Mouse (Mus musculus) A20 (cell line): ENCODE data around the gene Mydgf.
A peak's percentile ranks its signal among the peaks of the same experiment; 100 is the strongest.

ENCODE experiments used
- DNase-seq: peaks from one replicate; pipeline ENCODE4 v3.0.0-alpha.2; 2011; ENCODE audit warnings: low read depth, low spot score

The Mydgf gene

GRCm38 (mm10) chr17:56183658-56184103 is at the start of gene Mydgf:
TSS of gene Mydgf (minus strand) at chr17:56183920.
- peak; percentile 95 for DNase-seq

GRCm38 (mm10) chr17:56233389-56233788 is 49.7 kb upstream of the Mydgf start:
- DNase-seq: no peak

- no peak for DNase-seq
Measured at GRCm38 (mm10) chr17:56229943-56230342, 46.2 kb upstream of the Mydgf start.

DNA sequence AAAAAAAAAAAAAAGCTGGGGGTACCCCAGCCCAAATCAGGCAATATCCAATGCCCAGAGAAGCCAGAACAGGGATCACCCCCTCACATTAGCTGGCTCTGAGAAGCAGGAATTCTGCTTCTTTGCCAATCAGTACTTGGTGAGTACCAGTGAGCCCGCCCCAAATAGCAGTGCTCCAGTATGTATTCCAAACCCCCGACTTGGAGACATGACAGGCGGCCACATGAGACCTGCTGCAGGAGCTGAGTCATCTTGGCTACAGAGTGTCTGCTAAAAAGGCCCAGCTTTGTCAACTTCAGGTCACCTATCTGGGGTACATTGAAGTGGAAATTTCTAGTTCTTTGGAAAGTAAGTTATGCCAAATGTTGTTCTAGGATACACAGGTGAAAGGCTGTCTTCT is 42.8 kb upstream of the Mydgf start:
- no peak for DNase-seq

- DNase-seq: no peak
Measured at GRCm38 (mm10) chr17:56224916-56225315, 41.2 kb upstream of the Mydgf start.

DNA sequence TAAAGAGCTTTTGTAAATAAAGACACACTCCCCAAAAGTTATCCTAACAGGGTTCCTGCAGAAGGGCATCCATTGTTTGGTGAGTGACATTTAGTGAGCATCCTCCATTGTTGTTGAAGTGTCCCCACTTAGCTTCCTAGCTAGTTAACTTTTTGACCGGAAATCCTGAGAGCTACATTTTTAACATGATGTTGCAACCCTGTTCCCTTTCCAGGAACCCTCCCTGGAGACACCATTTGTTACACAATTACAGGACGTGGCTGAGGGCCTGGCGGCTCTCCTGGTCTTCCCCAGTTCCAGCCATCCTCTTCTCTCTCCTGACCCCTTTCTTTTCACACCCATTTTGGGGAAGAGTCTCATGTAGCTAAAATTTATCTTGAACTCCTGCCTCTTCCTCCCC is 36.1 kb upstream of the Mydgf start:
- no peak for DNase-seq

- no peak for DNase-seq
Measured at GRCm38 (mm10) chr17:56219251-56219650, 35.5 kb upstream of the Mydgf start.

DNA sequence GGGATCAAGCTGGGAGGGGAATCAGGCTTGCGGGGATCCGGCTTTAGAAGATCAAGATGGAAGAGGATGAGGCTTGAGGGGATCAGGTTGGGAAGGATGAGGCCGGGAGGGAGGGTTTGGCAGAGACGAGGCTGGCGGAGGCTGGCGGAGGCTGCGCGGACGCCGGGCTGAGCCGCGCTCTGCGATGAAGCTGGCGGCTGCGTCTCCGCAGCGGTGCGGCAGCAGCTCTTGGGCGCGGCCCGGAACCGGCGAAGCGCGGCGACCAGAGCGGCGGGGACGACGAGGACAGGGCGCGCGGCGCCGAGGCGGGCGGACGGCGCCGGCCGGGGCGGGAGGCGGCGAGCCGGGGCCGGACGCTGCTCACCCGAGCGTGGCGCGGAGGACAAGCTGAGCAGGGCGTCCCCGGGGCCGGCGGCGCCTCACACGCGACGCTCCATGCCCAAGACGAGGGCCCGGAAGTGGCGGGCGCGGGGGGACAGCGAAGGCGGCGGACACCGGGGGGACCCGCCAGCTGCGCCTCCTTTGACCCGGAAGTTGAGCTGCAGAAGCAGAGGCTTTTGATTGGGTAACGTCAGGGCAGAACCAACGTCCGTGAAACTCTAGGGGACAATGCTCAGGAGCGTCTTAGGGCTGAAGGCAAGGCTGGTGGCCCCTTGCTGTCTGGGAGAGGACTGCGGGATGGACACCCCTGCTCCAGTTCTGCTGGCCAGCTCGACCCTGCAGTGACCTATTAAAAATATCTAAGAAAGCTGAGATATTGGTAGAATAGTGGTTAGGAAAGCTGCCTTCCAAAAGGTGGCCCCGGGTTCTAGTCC is 34.9 kb upstream of the Mydgf start, which contains the start of gene Dpp9:
Gene Dpp9, minus strand, starts transcription at position 529 of the 815 bp plus-strand sequence.
- DNase-seq: peak; percentile 96

DNA sequence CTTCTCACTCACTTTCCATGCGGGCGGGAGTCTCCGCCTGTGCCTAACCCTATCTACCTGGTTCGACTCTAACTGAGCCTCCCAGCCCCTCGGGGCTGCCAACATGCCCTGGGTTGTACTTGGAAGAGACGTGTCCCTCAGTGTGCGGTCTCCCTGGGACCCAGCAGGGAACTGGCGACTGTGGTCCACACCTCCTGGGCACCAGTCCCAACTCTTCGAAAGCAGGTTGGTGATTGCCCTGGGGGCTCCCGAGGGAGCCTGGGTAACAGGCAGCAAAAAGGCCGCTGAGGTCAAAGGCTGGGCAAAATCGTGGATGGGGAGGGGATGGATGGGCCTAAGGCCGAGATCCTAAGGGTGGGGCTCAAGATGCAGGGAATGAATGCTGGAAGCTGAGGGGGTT is 34.0 kb upstream of the Mydgf start:
- no peak for DNase-seq

DNA sequence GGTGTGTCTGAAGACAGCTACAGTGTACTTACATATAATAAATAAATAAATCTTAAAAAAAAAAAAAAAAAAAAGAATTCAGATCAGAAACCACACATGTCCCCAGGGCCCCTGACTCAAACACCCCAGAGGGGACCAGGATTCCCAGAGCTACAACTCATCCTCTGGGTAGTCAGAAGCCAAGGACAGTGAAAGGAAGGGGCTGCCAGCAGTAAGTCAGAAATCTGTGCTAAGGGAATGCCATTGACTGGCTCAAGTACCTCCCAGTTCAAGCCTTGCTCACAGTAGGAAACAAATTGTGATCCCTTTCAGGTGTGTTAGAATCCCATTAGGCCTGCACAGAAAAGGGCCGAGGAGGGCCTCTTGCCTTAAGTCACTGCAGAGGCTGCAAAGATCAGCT is 30.5 kb upstream of the Mydgf start:
- DNase-seq: no peak

DNA sequence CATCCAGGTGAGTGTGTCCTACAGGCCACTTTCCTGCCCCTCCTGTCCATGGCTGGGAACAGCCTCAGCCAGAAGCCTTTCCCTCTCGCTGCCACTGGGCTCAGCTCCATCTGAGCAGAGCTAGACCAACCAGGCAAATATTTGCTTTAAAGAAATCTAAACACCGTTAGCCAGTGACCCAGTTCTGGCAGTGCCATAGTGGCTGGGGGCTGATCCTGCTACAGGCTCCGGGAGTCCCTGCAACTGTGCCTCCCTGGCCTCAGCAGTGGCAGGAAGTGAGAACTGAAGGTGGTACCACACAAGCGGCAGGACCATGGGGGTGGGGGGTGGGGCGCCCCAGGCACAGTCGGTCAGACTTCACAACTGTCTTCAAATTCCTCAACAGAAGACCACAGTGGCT is 29.0 kb upstream of the Mydgf start:
- DNase-seq: no peak

DNA sequence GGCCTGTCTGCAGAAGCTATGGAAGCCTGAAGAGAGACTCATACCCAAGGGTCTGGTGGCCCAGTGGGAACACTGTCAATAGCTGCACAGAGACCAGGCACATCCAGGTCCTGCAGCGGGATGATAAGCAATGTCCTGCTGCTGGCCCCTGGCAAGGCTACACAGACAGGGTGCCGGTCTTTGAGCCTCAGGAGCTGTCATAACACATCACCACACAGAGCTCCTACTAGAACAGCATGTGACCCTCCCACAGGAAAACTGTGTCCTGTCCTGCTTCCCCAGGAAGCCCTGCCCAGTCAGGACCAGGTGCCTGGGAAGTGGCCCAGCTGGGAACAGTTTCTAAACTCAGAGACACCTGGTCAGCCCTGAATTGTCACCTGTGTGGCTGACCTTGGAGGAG is 27.4 kb upstream of the Mydgf start:
- no peak for DNase-seq

DNA sequence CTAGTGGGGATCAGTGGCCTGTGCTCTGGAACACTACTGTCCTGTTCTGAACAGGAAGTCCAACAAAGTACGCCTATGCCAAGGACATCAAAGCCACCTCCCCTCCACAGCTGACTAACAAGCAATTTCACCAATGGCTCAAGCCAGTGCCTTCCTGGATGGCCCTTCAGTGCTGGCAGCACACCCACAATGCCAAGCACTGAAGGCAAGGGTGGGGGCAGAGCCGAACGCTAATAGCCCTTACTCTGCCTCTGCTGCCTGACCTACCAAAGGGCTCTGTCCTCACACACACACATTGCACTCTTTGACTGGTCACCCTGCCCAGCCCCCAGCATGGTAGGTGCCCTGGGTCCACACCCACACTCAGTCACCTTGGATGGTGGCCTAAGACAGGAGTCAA is 25.1 kb upstream of the Mydgf start:
- DNase-seq: no peak

DNA sequence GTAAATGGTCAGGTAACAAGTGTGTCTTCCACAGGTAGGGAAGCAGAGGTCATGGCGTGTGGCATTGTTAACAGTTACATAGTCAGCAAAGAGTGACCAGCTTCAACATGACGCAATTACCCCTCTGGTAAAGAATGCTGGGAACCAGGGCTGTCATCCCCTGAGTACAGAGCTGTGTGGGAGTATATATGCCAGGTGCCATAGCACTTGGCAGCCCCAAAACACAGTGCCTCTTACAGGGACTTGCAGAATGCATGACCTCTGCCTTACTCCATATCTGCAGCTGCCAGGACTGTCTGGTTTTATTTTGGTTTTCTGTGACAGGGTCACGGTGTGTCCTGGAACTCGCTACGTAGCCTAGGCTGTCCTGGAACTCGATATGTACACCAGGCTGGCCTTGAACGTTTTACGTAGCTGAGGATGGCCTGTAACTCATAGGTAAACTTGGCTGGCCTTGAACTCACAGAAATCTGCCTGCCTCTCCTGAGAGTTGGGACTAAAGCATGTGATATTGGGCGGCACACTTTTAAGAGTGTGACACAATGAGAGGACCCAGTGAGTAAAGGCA is 24.3 kb upstream of the Mydgf start:
- no peak for DNase-seq

- no peak for DNase-seq
Measured at GRCm38 (mm10) chr17:56206986-56207674, 23.4 kb upstream of the Mydgf start.

DNA sequence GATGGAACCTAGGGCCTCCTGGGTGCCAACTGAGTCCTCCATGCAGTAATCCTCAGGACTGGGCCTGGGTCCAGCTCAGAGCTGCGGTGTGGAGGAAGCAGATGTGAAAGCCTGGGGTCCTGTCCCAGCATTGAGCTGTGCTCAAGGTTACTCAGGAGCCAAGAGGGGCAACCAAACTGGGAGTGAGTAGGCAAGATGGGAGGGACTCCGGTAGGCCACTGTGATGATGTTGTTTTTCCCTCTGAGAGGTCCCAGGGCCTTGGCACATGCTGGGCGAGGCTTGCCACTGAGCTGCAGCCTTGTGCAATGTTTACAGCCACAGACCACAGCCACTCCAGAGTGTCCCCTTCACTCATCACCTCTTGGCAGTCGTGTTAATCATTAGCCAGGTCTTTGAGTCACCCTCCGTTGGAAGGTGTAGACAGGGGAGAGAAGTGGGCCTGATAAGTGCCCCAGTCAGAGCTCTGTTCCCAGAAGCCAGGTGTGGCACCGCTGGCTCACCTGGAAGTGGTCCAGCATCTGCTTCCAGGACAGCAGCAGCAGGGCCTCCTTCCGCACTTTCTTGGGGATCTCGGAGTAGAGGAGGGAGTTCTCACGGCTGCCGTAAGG is 22.7 kb upstream of the Mydgf start:
- no peak for DNase-seq

DNA sequence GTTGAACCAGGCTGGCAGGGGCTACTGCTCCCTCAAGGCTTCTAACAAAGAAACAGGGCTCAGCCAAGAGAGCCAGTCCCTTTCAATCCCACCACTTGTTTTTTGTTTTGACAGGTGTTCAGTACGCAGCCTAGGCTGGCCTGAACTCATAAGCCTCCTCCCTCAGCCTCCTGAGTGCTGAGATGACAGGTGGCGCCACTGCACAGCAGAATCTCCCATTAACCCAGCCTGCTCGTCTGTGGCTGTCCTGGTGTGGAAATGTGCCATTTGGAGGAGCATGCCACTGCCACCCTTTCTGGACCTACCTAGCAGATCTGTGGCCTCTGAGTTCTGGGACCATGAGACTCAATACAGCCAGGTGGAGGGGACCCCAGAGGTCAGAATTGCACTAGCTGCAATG is 20.0 kb upstream of the Mydgf start:
- DNase-seq: no peak

DNA sequence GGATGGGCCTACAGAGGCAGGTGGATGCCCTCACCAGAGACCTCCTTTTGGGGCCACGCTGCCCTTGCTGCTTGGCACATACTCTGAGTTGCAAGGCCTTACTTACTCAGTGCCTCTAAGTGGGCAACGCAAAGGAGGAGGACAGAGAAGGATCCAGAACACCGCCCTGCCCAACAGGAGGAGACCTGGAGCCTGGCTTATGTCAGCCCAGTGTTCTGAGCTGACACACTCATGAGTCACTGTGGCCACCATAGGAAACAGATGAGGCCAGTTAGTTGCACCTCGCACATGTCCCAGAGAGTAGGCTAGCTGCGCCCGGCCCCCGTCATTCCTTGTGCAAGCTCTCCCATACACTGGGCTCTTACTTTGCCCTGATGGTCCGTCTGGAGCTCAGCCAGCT is 18.8 kb upstream of the Mydgf start:
- no peak for DNase-seq

DNA sequence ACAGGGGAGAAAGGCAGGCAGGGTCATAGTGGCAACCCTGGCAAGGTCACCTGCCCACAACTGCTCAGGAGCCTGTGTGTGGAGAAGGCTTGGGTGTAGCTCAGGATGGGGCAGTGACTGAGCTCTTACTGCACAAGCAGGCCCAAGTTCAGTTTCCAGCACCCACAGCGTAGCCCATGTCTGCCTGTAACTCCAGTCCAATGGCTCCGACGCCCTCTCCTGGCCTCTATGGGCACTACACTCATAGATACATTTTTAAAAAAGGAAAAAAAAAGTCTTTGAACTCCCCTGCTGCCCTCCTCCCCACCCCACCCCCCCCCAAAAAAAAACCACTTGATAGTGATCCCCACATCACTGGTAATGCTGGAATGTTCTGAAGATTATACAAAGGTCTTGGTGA is 17.9 kb upstream of the Mydgf start:
- DNase-seq: no peak

DNA sequence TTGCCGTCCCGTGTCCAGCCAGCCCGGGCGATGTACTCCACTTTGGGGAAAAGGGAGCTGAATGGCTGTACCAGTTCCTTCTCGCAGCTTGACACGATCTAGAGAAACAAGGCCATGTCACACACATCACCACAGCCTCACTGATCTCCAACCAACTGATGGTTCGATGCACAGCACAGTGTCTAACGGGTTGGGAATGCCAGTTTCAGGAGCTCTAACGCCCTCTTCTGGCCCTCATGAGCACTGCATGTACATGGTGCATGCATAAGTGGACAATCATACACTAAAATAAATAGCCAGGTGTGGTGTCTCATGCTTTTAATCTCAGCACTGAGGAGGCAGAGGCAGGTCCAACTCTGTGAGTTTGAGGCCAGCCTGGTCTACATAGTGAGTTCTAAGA is 16.9 kb upstream of the Mydgf start:
- DNase-seq: peak; percentile 18

DNA sequence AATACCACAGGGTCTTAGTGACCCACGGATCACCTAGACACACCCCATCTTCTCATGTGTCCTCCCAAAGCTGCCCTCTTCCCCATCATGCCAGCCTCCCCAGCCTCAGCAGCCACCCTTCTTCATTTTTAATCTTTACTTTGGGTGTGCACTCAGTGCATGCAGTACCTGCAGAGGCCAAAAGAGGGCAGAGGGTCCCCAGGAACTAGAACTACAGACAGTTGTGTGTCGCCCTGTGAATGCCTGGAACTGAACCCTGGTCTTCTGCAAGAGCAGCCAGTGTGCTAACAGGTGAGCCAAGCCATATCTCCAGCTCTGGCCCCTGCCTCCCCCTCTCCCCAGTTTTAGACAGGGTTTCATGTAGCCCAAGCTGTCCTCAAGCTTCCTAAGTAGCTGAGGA is 13.1 kb upstream of the Mydgf start:
- peak; percentile 42 for DNase-seq

GRCm38 (mm10) chr17:56194765-56195164 is 11.0 kb upstream of the Mydgf start:
- DNase-seq: no peak
